In genomic region chr9:72635134-72635533, GRCm38 (mm10) we compare ENCODE assay signal across 11 mouse cellular contexts. TPM values are rescaled to one million over a fixed set of nuclear protein-coding genes. Genes with fewer than 3 reads are reported as not detected.
DNase-seq lines count a peak whose midpoint lies in the region; ATAC-seq and TF ChIP-seq lines count a peak whose summit lies in the region.
"Had no signal": no experiment of that assay in that cellular context is flagged by ENCODE, and none has a peak within 500 bp of the region (broad histone marks: within the 10 kb centered on the region; RNA-seq: fewer than 3 reads in every experiment).

No protein-coding gene starts in this region.

- no peak for ATAC-seq in midbrain, embryonic 14.5 days (ENCODE audit: low FRiP score, low TSS enrichment)
- no peak for ATAC-seq in midbrain, embryonic 16.5 days
- no peak for ATAC-seq in forebrain, embryonic 15.5 days (replicated peaks)

- no peak for DNase-seq in heart, embryonic 10.5 days (ENCODE audit: low spot score)
- DNase-seq in heart, postnatal 4 days: no peak
- DNase-seq in midbrain, embryonic 14.5 days: peak; percentile 85
- DNase-seq in brain, embryonic 14.5 days (ENCODE audit: low read depth): peak; percentile 78
- DNase-seq in retina, postnatal 1 day: peak; percentile 72
- DNase-seq in right cerebral cortex, postnatal 10 days (ENCODE audit: low spot score in 2 of 2): no peak
- DNase-seq: liver, embryonic 13.5 days; right cerebral cortex, postnatal 25 days had no signal

- no peak overlapping the region for H3K4me3 ChIP-seq in heart, embryonic 10.5 days
- no peak overlapping the region for H3K4me3 ChIP-seq in midbrain, embryonic 14.5 days (replicated peaks; ENCODE audit: low read depth, low read length)
- no peak overlapping the region for H3K4me3 ChIP-seq in midbrain, embryonic 16.5 days (ENCODE audit: low read depth, low read length)
- no peak overlapping the region for H3K4me3 ChIP-seq in forebrain, embryonic 15.5 days
- H3K4me3 ChIP-seq: heart, embryonic 13.5 days; liver, embryonic 13.5 days had no signal

- peak; percentile 60; the same call in 1 of the 2 replicates for TF ChIP-seq CTCF in brain, embryonic 14.5 days (IDR thresholded peaks at IDR 0.05; ENCODE audit: borderline replicate concordance, extremely low read depth, insufficient read depth, insufficient read length)

- H3K4me1 ChIP-seq in heart, embryonic 10.5 days: peaks cover 13% of the 10 kb centered on the region
- H3K4me1 ChIP-seq in midbrain, embryonic 14.5 days (ENCODE audit: control insufficient read depth, insufficient read depth, low read length): peaks cover 7% of the 10 kb centered on the region
- peaks cover 8% of the 10 kb centered on the region for H3K4me1 ChIP-seq in midbrain, embryonic 16.5 days (ENCODE audit: control insufficient read depth, insufficient read depth, low read length)
- peaks cover 13% of the 10 kb centered on the region for H3K4me1 ChIP-seq in forebrain, embryonic 15.5 days

- H3K27ac ChIP-seq in heart, embryonic 10.5 days: 0 out of 2 replicates have a peak overlapping the region, but pooled peaks have one; percentile 52
- no peak overlapping the region for H3K27ac ChIP-seq in midbrain, embryonic 14.5 days (replicated peaks; ENCODE audit: low read depth, low read length)
- H3K27ac ChIP-seq in midbrain, embryonic 16.5 days (ENCODE audit: low read length): no peak overlapping the region
- H3K27ac ChIP-seq in forebrain, embryonic 15.5 days (replicated peaks): no peak overlapping the region
- H3K27ac ChIP-seq: heart, embryonic 13.5 days; liver, embryonic 13.5 days had no signal

- TF ChIP-seq POLR2A in brain, embryonic 14.5 days (IDR thresholded peaks at IDR 0.05; ENCODE audit: borderline replicate concordance, extremely low read depth, insufficient read depth, insufficient read length, poor library complexity, severe bottlenecking): no peak

- no peak overlapping the region for H3K4me2 ChIP-seq in midbrain, embryonic 14.5 days (ENCODE audit: low read length)
- H3K4me2 ChIP-seq in midbrain, embryonic 16.5 days (ENCODE audit: low read length): no peak overlapping the region
- H3K4me2 ChIP-seq in forebrain, embryonic 15.5 days (replicated peaks): no peak overlapping the region
- H3K4me2 ChIP-seq: heart, embryonic 13.5 days; liver, embryonic 13.5 days had no signal

- no peaks in the 10 kb centered on the region for H3K9me3 ChIP-seq in heart, embryonic 10.5 days
- no peaks in the 10 kb centered on the region for H3K9me3 ChIP-seq in midbrain, embryonic 14.5 days (ENCODE audit: control insufficient read depth, low read length)
- H3K9me3 ChIP-seq in midbrain, embryonic 16.5 days (replicated peaks; ENCODE audit: control insufficient read depth, low read length, poor library complexity, severe bottlenecking): no peaks in the 10 kb centered on the region
- H3K9me3 ChIP-seq in forebrain, embryonic 15.5 days: no peaks in the 10 kb centered on the region
- H3K9me3 ChIP-seq: heart, embryonic 13.5 days; liver, embryonic 13.5 days had no signal

- no peak overlapping the region for H3K9ac ChIP-seq in midbrain, embryonic 14.5 days (replicated peaks; ENCODE audit: low read length)
- no peak overlapping the region for H3K9ac ChIP-seq in midbrain, embryonic 16.5 days (ENCODE audit: low read depth, low read length)
- H3K9ac ChIP-seq in forebrain, embryonic 15.5 days (replicated peaks): no peak overlapping the region
- H3K9ac ChIP-seq: heart, embryonic 13.5 days; liver, embryonic 13.5 days had no signal

- H3K36me3 ChIP-seq in heart, embryonic 10.5 days: no peaks in the 10 kb centered on the region
- no peaks in the 10 kb centered on the region for H3K36me3 ChIP-seq in midbrain, embryonic 14.5 days (ENCODE audit: control insufficient read depth, insufficient read depth, low read length)
- H3K36me3 ChIP-seq in midbrain, embryonic 16.5 days (ENCODE audit: control insufficient read depth, insufficient read depth, low read length): no peaks in the 10 kb centered on the region
- no peaks in the 10 kb centered on the region for H3K36me3 ChIP-seq in forebrain, embryonic 15.5 days
- H3K36me3 ChIP-seq: heart, embryonic 13.5 days; liver, embryonic 13.5 days had no signal

- H3K27me3 ChIP-seq in heart, embryonic 10.5 days (ENCODE audit: insufficient read depth, poor library complexity, severe bottlenecking): no peaks in the 10 kb centered on the region
- no peaks in the 10 kb centered on the region for H3K27me3 ChIP-seq in midbrain, embryonic 14.5 days (ENCODE audit: control insufficient read depth, insufficient read depth, low read length)
- H3K27me3 ChIP-seq in midbrain, embryonic 16.5 days (ENCODE audit: control insufficient read depth, insufficient read depth, low read depth, low read length): no peaks in the 10 kb centered on the region
- H3K27me3 ChIP-seq in forebrain, embryonic 15.5 days: no peaks in the 10 kb centered on the region
- H3K27me3 ChIP-seq: heart, embryonic 13.5 days; liver, embryonic 13.5 days had no signal

RNA-seq across cellular contexts. Expression of gene Nedd4, which starts 27.0 kb away (rescaled TPM):
- 515 and 584 TPM in 2 replicates for polyA plus RNA-seq in heart, embryonic 10.5 days (2016; fragmentation: Nextera tagmentation; extraction: Ambion mirVana)
- total RNA-seq in heart, postnatal 4 days (2021): 100 to 1,000 TPM; 610 to 637 TPM
- 351 and 564 TPM in 2 replicates for polyA plus RNA-seq in midbrain, embryonic 14.5 days (2014; fragmentation: Nextera tagmentation; extraction: Ambion mirVana)
- 393 and 436 TPM in 2 replicates for polyA plus RNA-seq in midbrain, embryonic 16.5 days (2015; fragmentation: Nextera tagmentation; extraction: Ambion mirVana)
- polyA plus RNA-seq in brain, embryonic 14.5 days (2012; rRNA removed): 459 and 612 TPM in 2 replicates
- 433 and 447 TPM in 2 replicates for polyA plus RNA-seq in forebrain, embryonic 15.5 days (2015; fragmentation: Nextera tagmentation; extraction: Ambion mirVana)

Comparison
In these comparisons a context has a peak if more than half of its experiments do, and no peak if none do; other contexts are left out.
1. DNase-seq: peak in midbrain, embryonic 14.5 days (single experiment), brain, embryonic 14.5 days (single experiment) and retina, postnatal 1 day (single experiment); none in heart, embryonic 10.5 days (single experiment), heart, postnatal 4 days (single experiment) and right cerebral cortex, postnatal 10 days (0 of 2).